Mouse (Mus musculus): ENCODE measurements around the gene Vwc2l. TPM values are rescaled to one million over a fixed set of nuclear protein-coding genes. Genes with fewer than 3 reads are reported as not detected.

Vwc2l gene
- total RNA-seq (2023): not detected

DNA sequence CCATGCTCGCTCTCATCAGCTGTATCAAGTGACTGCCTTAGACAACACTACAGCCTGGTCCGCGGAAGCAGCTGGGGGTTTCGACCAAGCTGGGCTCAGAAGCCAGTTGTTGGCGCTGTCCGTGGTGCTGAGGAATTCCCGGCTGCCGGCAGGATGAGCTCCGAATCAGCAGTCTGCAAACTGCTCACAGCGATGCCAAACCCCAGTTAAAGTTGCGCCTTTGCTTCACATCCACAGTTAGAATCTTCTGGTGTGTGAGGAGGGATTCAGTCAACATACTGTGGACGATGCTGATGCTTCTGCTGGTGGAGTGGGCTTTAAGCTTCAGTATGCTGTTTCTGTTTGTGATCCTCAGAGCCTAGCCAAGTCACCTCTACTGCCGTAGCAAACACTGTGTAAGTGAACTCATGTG is at the start of gene Vwc2l:
Vwc2l (plus strand) TSS at position 61 of the 412 bp plus-strand sequence.

